Comparison of ENCODE assay signal across 9 mouse cellular contexts in the genomic region with DNA sequence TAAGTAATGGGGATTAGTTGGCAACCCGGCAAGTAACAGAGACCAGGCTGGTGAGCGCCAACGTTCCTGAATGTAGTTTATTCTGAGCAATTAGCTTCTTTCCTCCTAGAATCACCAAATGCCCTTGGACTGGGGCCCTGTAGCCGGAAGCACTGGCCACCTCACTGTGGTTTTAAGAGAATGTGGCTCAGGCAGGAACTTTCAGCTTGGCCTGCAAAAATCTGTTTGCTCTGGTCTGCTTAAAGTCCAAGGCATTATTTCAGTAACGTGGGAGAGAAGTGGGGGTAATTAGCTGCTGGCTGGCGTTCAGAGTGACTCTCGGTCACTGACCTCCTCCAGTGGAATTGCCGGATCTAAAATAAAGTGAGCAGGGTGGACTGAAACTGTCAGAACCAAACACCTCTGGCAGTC. TPM values are rescaled to one million over a fixed set of nuclear protein-coding genes. Genes with fewer than 3 reads are reported as not detected.
DNase-seq lines count a peak whose midpoint lies in the region; ATAC-seq lines count a peak whose summit lies in the region.
"Had no signal": no experiment of that assay in that cellular context is flagged by ENCODE, and none has a peak within 500 bp of the region (broad histone marks: within the 10 kb centered on the region; RNA-seq: fewer than 3 reads in every experiment).

No protein-coding gene starts in this region.

- peak overlapping the region; percentile 66 for H3K4me2 ChIP-seq in embryonic facial prominence, embryonic 13.5 days
- H3K4me2 ChIP-seq in liver, embryonic 12.5 days, result peak overlapping the region; percentile 90

- no peaks in the 10 kb centered on the region for H3K27me3 ChIP-seq in embryonic facial prominence, embryonic 13.5 days
- H3K27me3 ChIP-seq in liver, embryonic 12.5 days (replicated peaks), result no peaks in the 10 kb centered on the region

- no peak for ATAC-seq in embryonic facial prominence, embryonic 13.5 days (ENCODE audit: insufficient number of reproducible peaks, insufficient read depth, low FRiP score, low TSS enrichment, low read depth)
- ATAC-seq in liver, embryonic 12.5 days, result no peak

- 0 out of 2 replicates have a peak overlapping the region, but pooled peaks have one; percentile 86 for H3K27ac ChIP-seq in embryonic facial prominence, embryonic 13.5 days
- H3K27ac ChIP-seq in liver, embryonic 12.5 days, result peak overlapping the region; percentile 98

- H3K4me3 ChIP-seq in embryonic facial prominence, embryonic 13.5 days, result peak overlapping the region; percentile 86
- peak overlapping the region; percentile 94 for H3K4me3 ChIP-seq in liver, embryonic 12.5 days

- peaks cover 16% of the 10 kb centered on the region for H3K4me1 ChIP-seq in embryonic facial prominence, embryonic 13.5 days
- peaks cover 86% of the 10 kb centered on the region for H3K4me1 ChIP-seq in liver, embryonic 12.5 days

- peak; percentile 67 for DNase-seq in adrenal gland, adult 2 months
- no peak for DNase-seq in adrenal gland, adult 18-20 months (ENCODE audit: low spot score in 2 of 2)
- peak; percentile 42 for DNase-seq in 3134 (ENCODE audit: extremely low read depth, insufficient read length, low spot score)
- peak; percentile 82 for DNase-seq in kidney, adult 11 months
- peak; percentile 33 for DNase-seq in retina, postnatal 1 day
- no peak for DNase-seq in thymus, postnatal 10 days (ENCODE audit: low spot score in 2 of 2)

- H3K36me3 ChIP-seq in embryonic facial prominence, embryonic 13.5 days, result peaks cover 41% of the 10 kb centered on the region
- H3K36me3 ChIP-seq in liver, embryonic 12.5 days, result peaks cover 50% of the 10 kb centered on the region

- H3K9me3 ChIP-seq in embryonic facial prominence, embryonic 13.5 days, result no peaks in the 10 kb centered on the region
- no peaks in the 10 kb centered on the region for H3K9me3 ChIP-seq in liver, embryonic 12.5 days (replicated peaks)

- peak overlapping the region; percentile 92 for H3K9ac ChIP-seq in embryonic facial prominence, embryonic 13.5 days
- H3K9ac ChIP-seq in liver, embryonic 12.5 days, result peak overlapping the region; percentile 99

- WGBS in embryonic facial prominence, embryonic 13.5 days, result 15% methylated on average over 8 of the region's 8 CpGs
- WGBS in liver, embryonic 12.5 days (ENCODE audit: insufficient replicate concordance), result 7% methylated on average over 8 of the region's 8 CpGs

RNA-seq across cellular contexts. Expression of a gene that starts 1.1 kb away (rescaled TPM):
- total RNA-seq in adrenal gland, adult 2 months (2021), result 10 to 100 TPM; 60.7 to 90.8 TPM
- 118 and 163 TPM in 2 replicates for polyA plus RNA-seq in adrenal gland, adult 2 months (2012; rRNA removed)
- 10 to 100 TPM; 48.3 to 85.0 TPM for total RNA-seq in adrenal gland, adult 18-20 months (2021)
- polyA plus RNA-seq in embryonic facial prominence, embryonic 13.5 days (2015; fragmentation: Nextera tagmentation; extraction: Ambion mirVana), result 67.1 and 73.7 TPM in 2 replicates
- polyA plus RNA-seq in liver, embryonic 12.5 days (2016; fragmentation: Nextera tagmentation; extraction: Ambion mirVana), result 106 and 110 TPM in 2 replicates

RNA-seq across cellular contexts. Expression of a gene that starts 59.8 kb away (rescaled TPM):
- total RNA-seq in adrenal gland, adult 2 months (2021), result not detected
- not detected in 2 replicates for polyA plus RNA-seq in adrenal gland, adult 2 months (2012; rRNA removed)
- not detected for total RNA-seq in adrenal gland, adult 18-20 months (2021)
- polyA plus RNA-seq in embryonic facial prominence, embryonic 13.5 days (2015; fragmentation: Nextera tagmentation; extraction: Ambion mirVana), result not detected in 2 replicates
- polyA plus RNA-seq in liver, embryonic 12.5 days (2016; fragmentation: Nextera tagmentation; extraction: Ambion mirVana), result not detected in 2 replicates
- total RNA-seq: layer of hippocampus, postnatal 25 days had no signal

Comparison
In these comparisons a context has a peak if more than half of its experiments do, and no peak if none do; other contexts are left out.
1. DNase-seq: peak in adrenal gland, adult 2 months (single experiment), 3134 (single experiment), kidney, adult 11 months (single experiment) and retina, postnatal 1 day (single experiment); none in adrenal gland, adult 18-20 months (0 of 2) and thymus, postnatal 10 days (0 of 2).